Mouse (Mus musculus) kidney, postnatal 4 days (tissue): ENCODE results near the gene Secisbp2l.
A peak's percentile ranks its signal among the peaks of the same experiment; 100 is the strongest.

Experiments used
- DNase-seq, 2 experiments: peaks; one replicate each; pipeline ENCODE4 v3.0.0; 2021; ENCODE audit warnings: mixed read lengths in 2 of 2

The Secisbp2l gene

GRCm38 (mm10) chr2:125701606-125702005 lies 81.1 kb downstream of the Secisbp2l start:
- peak in 1 of 2 experiments; percentile 19 for DNase-seq

- DNase-seq, result peak; percentile 41 to 64
Measured at GRCm38 (mm10) chr2:125696219-125696618, 86.5 kb downstream of the Secisbp2l start.

GRCm38 (mm10) chr2:125694798-125695197 lies 87.9 kb downstream of the Secisbp2l start:
- DNase-seq, result no peak

- no peak for DNase-seq
Measured at GRCm38 (mm10) chr2:125692010-125692409, 90.7 kb downstream of the Secisbp2l start.
